In genomic region chr14:120568054-120568453, GRCm38 (mm10) we compare ENCODE assay signal across 23 mouse cellular contexts.
DNase-seq lines count a peak whose midpoint lies in the region; ATAC-seq and TF ChIP-seq lines count a peak whose summit lies in the region.
"Had no signal": no experiment of that assay in that cellular context is flagged by ENCODE, and none has a peak within 500 bp of the region (broad histone marks: within the 10 kb centered on the region; RNA-seq: fewer than 3 reads in every experiment).

No protein-coding gene starts in this region.

- no peak overlapping the region for H3K4me2 ChIP-seq in lung, embryonic 14.5 days
- H3K4me2 ChIP-seq in stomach, postnatal 0 days (replicated peaks; ENCODE audit: low read depth) = no peak overlapping the region
- H3K4me2 ChIP-seq: embryonic facial prominence, embryonic 12.5 days; forebrain, embryonic 13.5 days; forebrain, embryonic 15.5 days had no signal

- DNase-seq in heart, adult 11 months = peak; percentile 72
- no peak for DNase-seq in heart, adult 8-10 months (ENCODE audit: low spot score)
- no peak for DNase-seq in lung, embryonic 14.5 days
- no peak for DNase-seq in lung, postnatal 10 days
- peak; percentile 24 for DNase-seq in stomach, postnatal 0 days (ENCODE audit: low spot score)
- DNase-seq: adrenal gland, adult 8-10 months; adrenal gland, postnatal 14 days; adrenal gland, postnatal 36 days; B cell, adult 2 months; cerebellum, adult 11-12 months; cerebellum, adult 2 months; cerebellum, adult 9-10 months; cerebellum, postnatal 10 days; cerebellum, postnatal 25 days had no signal

- no peaks in the 10 kb centered on the region for H3K9me3 ChIP-seq in lung, embryonic 14.5 days (ENCODE audit: low read depth, low read length)
- no peaks in the 10 kb centered on the region for H3K9me3 ChIP-seq in stomach, postnatal 0 days (ENCODE audit: control insufficient read depth, low read length)
- H3K9me3 ChIP-seq: embryonic facial prominence, embryonic 10.5 days; embryonic facial prominence, embryonic 12.5 days; forebrain, embryonic 13.5 days; forebrain, embryonic 15.5 days had no signal

- TF ChIP-seq EP300 in stomach, postnatal 0 days (optimal IDR thresholded peaks at IDR 0.05) = no peak

- no peak overlapping the region for H3K9ac ChIP-seq in lung, embryonic 14.5 days
- H3K9ac ChIP-seq in stomach, postnatal 0 days (ENCODE audit: low read length) = no peak overlapping the region
- H3K9ac ChIP-seq: embryonic facial prominence, embryonic 12.5 days; forebrain, embryonic 13.5 days; forebrain, embryonic 15.5 days had no signal

- WGBS in lung, embryonic 14.5 days = 55% methylated on average over 4 of the region's 4 CpGs
- WGBS in stomach, postnatal 0 days = 58% methylated on average over 4 of the region's 4 CpGs

- no peak overlapping the region for H3K4me3 ChIP-seq in lung, embryonic 14.5 days (ENCODE audit: low read depth, low read length)
- H3K4me3 ChIP-seq in stomach, postnatal 0 days (ENCODE audit: low read depth, low read length) = no peak overlapping the region
- H3K4me3 ChIP-seq: embryonic facial prominence, embryonic 10.5 days; embryonic facial prominence, embryonic 12.5 days; forebrain, embryonic 13.5 days; forebrain, embryonic 15.5 days had no signal

- H3K4me1 ChIP-seq in lung, embryonic 14.5 days (ENCODE audit: insufficient read depth) = no peaks in the 10 kb centered on the region
- H3K4me1 ChIP-seq in stomach, postnatal 0 days (replicated peaks; ENCODE audit: control insufficient read depth, insufficient read depth) = no peaks in the 10 kb centered on the region
- H3K4me1 ChIP-seq: embryonic facial prominence, embryonic 10.5 days; embryonic facial prominence, embryonic 12.5 days; forebrain, embryonic 13.5 days; forebrain, embryonic 15.5 days had no signal

- TF ChIP-seq CTCF in lung, embryonic 14.5 days (IDR thresholded peaks at IDR 0.05; ENCODE audit: low read depth) = no peak
- TF ChIP-seq CTCF in stomach, postnatal 0 days (IDR thresholded peaks at IDR 0.05; ENCODE audit: low read depth) = no peak

- H3K27me3 ChIP-seq in lung, embryonic 14.5 days (ENCODE audit: insufficient read depth, low read length) = no peaks in the 10 kb centered on the region
- H3K27me3 ChIP-seq in stomach, postnatal 0 days (ENCODE audit: control insufficient read depth, insufficient read depth, low read length) = no peaks in the 10 kb centered on the region
- H3K27me3 ChIP-seq: CH12.LX; embryonic facial prominence, embryonic 12.5 days; forebrain, embryonic 13.5 days; forebrain, embryonic 15.5 days; Patski had no signal

- H3K36me3 ChIP-seq in lung, embryonic 14.5 days (ENCODE audit: insufficient read depth) = no peaks in the 10 kb centered on the region
- H3K36me3 ChIP-seq in stomach, postnatal 0 days (ENCODE audit: control insufficient read depth, insufficient read depth, low read length) = no peaks in the 10 kb centered on the region
- H3K36me3 ChIP-seq: embryonic facial prominence, embryonic 10.5 days; embryonic facial prominence, embryonic 12.5 days; forebrain, embryonic 15.5 days; G1E had no signal

- ATAC-seq in lung, embryonic 14.5 days (ENCODE audit: insufficient read depth) = 0 out of 2 replicates have a peak, but pooled peaks have one; percentile 11
- peak; percentile 91 for ATAC-seq in stomach, postnatal 0 days (ENCODE audit: low FRiP score, low TSS enrichment)
- ATAC-seq: activated CD4-positive, CD25-positive, alpha-beta regulatory T cell, adult 4 months; CD4-positive, CD25-positive, alpha-beta regulatory T cell, adult 4 months; forebrain, embryonic 13.5 days; forebrain, embryonic 15.5 days; Patski had no signal

- no peak overlapping the region for H3K27ac ChIP-seq in lung, embryonic 14.5 days (ENCODE audit: low read depth)
- no peak overlapping the region for H3K27ac ChIP-seq in stomach, postnatal 0 days (replicated peaks)
- H3K27ac ChIP-seq: embryonic facial prominence, embryonic 10.5 days; embryonic facial prominence, embryonic 12.5 days; forebrain, embryonic 13.5 days; forebrain, embryonic 15.5 days had no signal

Comparison
In these comparisons a context has a peak if more than half of its experiments do, and no peak if none do; other contexts are left out.
1. DNase-seq: peak in heart, adult 11 months (single experiment) and stomach, postnatal 0 days (single experiment); none in heart, adult 8-10 months (single experiment), lung, embryonic 14.5 days (single experiment) and lung, postnatal 10 days (single experiment).